Mouse (Mus musculus): ENCODE measurements around the gene Glb1. TPM values are rescaled to one million over a fixed set of nuclear protein-coding genes. Genes with fewer than 3 reads are reported as not detected.

The Glb1 gene
- polyA plus RNA-seq, 1 experiment from 2014 or later = 26.4 TPM

DNA sequence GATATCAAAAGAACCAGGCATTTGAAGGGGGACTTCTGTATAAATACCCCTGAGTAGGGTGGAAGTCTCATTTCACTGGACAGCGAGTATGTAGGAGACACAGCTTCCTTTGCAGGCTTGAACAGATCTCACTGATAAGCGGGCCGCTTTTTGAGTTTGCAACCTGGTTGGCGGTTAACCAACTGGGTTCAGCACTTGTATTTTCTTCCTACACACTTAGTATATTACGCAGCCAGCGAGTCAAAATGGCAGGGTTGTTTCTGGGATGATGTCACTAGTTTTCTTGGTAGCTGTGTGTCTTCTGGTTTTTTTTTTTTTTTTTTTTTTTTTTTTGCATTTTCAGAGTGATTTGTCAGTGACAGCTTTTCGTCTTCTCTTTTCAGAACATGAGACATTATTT, 20.9 kb downstream of the Glb1 start:
- Histone ChIP-seq H3K27me3 (replicated peaks; ENCODE audit: control insufficient read depth, insufficient read depth, low read length) (no peaks in the 10 kb centered on the region), H3K27ac (ENCODE audit: low read depth, low read length) (no peak overlapping the region), H3K4me1 (replicated peaks; ENCODE audit: control insufficient read depth, insufficient read depth, low read length) (no peaks in the 10 kb centered on the region), H3K4me3 (ENCODE audit: low read depth, low read length) (no peak overlapping the region), H3K36me3 (ENCODE audit: control insufficient read depth, insufficient read depth, low read length) (peaks cover 10% of the 10 kb centered on the region), H3K9ac (ENCODE audit: low read depth, low read length) (no peak overlapping the region), H3K4me2 (no peak overlapping the region), H3K9me3 (ENCODE audit: control insufficient read depth, low read length) (peaks cover 5% of the 10 kb centered on the region)
- DNase-seq (ENCODE audit: low spot score) = no peak
- WGBS = 80% methylated on average over 7 of the region's 7 CpGs
- no peak for ATAC-seq (replicated peaks; ENCODE audit: low FRiP score)

DNA sequence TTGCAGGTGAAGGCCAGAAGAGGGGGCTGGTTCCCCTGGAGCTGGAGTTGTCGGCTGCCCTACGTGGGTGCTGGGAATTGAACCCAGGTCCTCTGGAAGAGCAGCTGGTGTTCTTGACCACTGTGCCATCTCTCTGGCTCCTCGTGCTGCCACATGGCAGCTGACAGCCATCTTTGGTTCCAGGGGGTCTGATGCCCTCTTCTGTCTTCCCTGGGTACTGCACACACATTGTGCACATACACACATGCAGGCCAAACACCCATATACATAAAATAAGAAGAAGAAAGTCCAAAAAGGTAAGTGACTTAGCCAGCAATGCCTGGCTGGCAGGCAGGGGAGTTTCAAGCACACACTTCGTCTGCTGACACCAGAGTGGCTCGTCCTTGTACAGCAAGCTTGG, 24.7 kb downstream of the Glb1 start:
- H3K4me2 ChIP-seq = no peak overlapping the region
- no peak overlapping the region for H3K27ac ChIP-seq (ENCODE audit: low read depth, low read length)
- DNase-seq (ENCODE audit: low spot score) (no peak), ATAC-seq (replicated peaks; ENCODE audit: low FRiP score) (no peak)
- WGBS = 89% methylated on average over 5 of the region's 5 CpGs
- H3K9ac ChIP-seq (ENCODE audit: low read depth, low read length) = no peak overlapping the region
- peaks cover 10% of the 10 kb centered on the region for H3K36me3 ChIP-seq (ENCODE audit: control insufficient read depth, insufficient read depth, low read length)
- H3K9me3 ChIP-seq (ENCODE audit: control insufficient read depth, low read length) = peaks cover 5% of the 10 kb centered on the region
- no peak overlapping the region for H3K4me3 ChIP-seq (ENCODE audit: low read depth, low read length)
- peaks cover 3% of the 10 kb centered on the region; the same call in 1 of the 2 replicates for H3K4me1 ChIP-seq (replicated peaks; ENCODE audit: control insufficient read depth, insufficient read depth, low read length)
- no peaks in the 10 kb centered on the region for H3K27me3 ChIP-seq (replicated peaks; ENCODE audit: control insufficient read depth, insufficient read depth, low read length)

DNA sequence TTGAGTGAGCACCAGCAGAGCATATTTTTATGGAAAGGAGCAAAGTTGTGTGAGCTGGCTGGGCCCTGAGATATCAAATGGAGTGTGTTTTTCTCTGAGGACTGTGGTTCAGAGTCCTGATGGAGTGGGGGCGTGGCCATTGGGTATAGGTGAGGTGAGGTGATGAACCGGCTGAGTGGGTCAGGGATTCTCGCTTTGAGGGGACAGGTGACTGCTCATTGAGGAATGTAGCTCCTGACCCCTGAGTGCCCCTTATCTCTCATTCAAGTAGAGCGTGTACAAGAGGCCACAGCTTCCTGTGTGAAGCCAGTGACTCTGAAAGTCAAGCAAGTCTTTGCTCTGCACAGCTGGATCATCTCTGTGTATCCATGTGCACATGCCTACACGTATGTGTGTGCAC, 25.3 kb downstream of the Glb1 start:
- H3K4me3 ChIP-seq (ENCODE audit: low read depth, low read length) = no peak overlapping the region
- no peak overlapping the region for H3K9ac ChIP-seq (ENCODE audit: low read depth, low read length)
- WGBS = 78% methylated on average over 5 of the region's 5 CpGs
- DNase-seq (ENCODE audit: low spot score) (no peak), ATAC-seq (replicated peaks; ENCODE audit: low FRiP score) (no peak)
- peaks cover 10% of the 10 kb centered on the region for H3K36me3 ChIP-seq (ENCODE audit: control insufficient read depth, insufficient read depth, low read length)
- peaks cover 5% of the 10 kb centered on the region for H3K9me3 ChIP-seq (ENCODE audit: control insufficient read depth, low read length)
- H3K4me1 ChIP-seq (replicated peaks; ENCODE audit: control insufficient read depth, insufficient read depth, low read length) = peaks cover 3% of the 10 kb centered on the region; the same call in 1 of the 2 replicates
- no peak overlapping the region for H3K4me2 ChIP-seq
- no peak overlapping the region for H3K27ac ChIP-seq (ENCODE audit: low read depth, low read length)
- no peaks in the 10 kb centered on the region for H3K27me3 ChIP-seq (replicated peaks; ENCODE audit: control insufficient read depth, insufficient read depth, low read length)

DNA sequence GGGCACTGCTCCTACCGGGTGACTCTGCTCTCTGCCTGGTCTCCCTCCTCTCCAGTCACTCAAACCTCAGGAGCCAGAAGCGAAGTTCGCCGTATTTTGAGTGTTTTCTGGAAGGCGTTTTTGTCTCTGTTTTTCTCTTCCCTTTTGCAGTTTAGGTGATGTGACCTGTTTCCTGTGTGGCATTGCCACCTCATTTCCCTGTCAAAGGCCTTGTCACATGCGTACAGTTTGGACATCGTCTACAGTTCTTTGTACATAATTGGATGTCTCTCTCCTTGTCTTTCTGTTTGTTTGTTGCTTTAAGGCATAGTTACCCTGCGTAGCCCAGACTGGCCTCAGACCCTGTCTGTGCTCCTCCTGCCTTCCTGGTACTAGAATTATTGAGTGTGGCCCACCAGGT, 26.5 kb downstream of the Glb1 start:
- H3K27ac ChIP-seq (ENCODE audit: low read depth, low read length) = no peak overlapping the region
- ATAC-seq (replicated peaks; ENCODE audit: low FRiP score) = no peak
- no peak overlapping the region for H3K4me2 ChIP-seq
- no peak overlapping the region for H3K4me3 ChIP-seq (ENCODE audit: low read depth, low read length)
- H3K9ac ChIP-seq (ENCODE audit: low read depth, low read length) = no peak overlapping the region
- H3K36me3 ChIP-seq (ENCODE audit: control insufficient read depth, insufficient read depth, low read length) = peaks cover 10% of the 10 kb centered on the region
- H3K27me3 ChIP-seq (replicated peaks; ENCODE audit: control insufficient read depth, insufficient read depth, low read length) = no peaks in the 10 kb centered on the region
- peaks cover 5% of the 10 kb centered on the region for H3K9me3 ChIP-seq (ENCODE audit: control insufficient read depth, low read length)
- H3K4me1 ChIP-seq (replicated peaks; ENCODE audit: control insufficient read depth, insufficient read depth, low read length) = peaks cover 3% of the 10 kb centered on the region; the same call in 1 of the 2 replicates
- no peak for DNase-seq (ENCODE audit: low spot score)
- 91% methylated on average over 8 of the region's 8 CpGs for WGBS

DNA sequence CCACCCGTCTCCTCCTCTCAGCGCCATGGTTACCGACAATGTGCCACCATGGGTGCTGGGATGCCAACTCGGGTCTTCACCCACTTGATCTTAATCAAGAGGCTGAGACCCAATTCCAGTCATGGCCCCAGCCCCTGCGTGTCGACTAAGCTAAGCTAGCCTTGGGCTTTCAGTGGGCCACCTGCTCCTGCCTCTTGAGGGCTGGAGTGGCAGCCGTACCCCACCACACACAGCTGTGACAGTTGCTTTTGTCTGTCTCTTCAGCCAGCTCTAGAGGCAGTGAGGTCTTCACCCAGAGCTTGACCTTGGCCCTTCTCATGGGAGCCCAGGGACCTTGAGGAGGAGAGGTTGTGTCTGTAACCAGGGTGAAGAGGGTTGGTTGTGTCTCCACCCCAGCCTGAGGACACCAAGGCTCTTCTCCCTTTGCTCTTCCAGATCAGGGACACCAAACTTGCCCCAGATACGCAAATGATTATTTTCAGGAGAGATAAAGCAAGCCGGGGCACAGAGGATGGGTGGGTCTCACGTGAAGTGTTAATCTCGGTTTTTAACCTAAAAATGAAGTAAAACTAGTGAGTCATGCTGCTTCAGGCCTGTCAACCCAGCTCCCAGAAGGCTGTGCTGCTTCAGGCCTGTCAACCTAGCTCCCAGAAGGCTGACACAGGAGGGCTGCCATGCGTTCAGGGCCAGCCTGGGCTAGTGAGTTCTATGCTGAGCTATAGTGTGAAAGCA, 27.4 kb downstream of the Glb1 start:
- H3K9me3 ChIP-seq (ENCODE audit: control insufficient read depth, low read length) = peaks cover 5% of the 10 kb centered on the region
- H3K4me2 ChIP-seq = no peak overlapping the region
- peak; percentile 38 for ATAC-seq (replicated peaks; ENCODE audit: low FRiP score)
- peak overlapping the region; percentile 21; the same call in 1 of the 2 replicates for H3K27ac ChIP-seq (ENCODE audit: low read depth, low read length)
- H3K9ac ChIP-seq (ENCODE audit: low read depth, low read length) = no peak overlapping the region
- H3K4me1 ChIP-seq (replicated peaks; ENCODE audit: control insufficient read depth, insufficient read depth, low read length) = peaks cover 3% of the 10 kb centered on the region; the same call in 1 of the 2 replicates
- H3K4me3 ChIP-seq (ENCODE audit: low read depth, low read length) = no peak overlapping the region
- no peaks in the 10 kb centered on the region for H3K27me3 ChIP-seq (replicated peaks; ENCODE audit: control insufficient read depth, insufficient read depth, low read length)
- no peak for DNase-seq (ENCODE audit: low spot score)
- H3K36me3 ChIP-seq (ENCODE audit: control insufficient read depth, insufficient read depth, low read length) = peaks cover 10% of the 10 kb centered on the region
- 71% methylated on average over 12 of the region's 12 CpGs for WGBS

DNA sequence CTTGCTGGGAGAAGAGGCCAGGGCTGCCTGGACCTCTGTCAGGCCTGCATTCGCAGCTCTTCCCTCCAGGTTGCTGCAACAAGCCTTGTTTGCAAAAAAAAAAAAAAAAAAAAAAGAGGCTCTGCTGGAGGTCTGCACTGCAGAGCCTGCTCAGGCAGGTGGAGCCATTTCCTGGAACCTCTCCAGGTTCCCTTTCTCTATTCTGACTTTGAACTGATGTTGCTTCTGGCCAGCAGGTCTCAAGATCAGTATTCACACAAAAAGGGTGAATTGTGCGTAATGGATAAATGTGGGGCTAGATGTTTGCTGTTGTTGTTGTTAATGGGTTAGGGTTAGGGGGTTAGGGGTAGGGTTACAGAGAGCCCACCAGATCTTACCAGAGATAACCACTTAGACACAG, 34.8 kb downstream of the Glb1 start:
- DNase-seq (ENCODE audit: low spot score) (no peak), ATAC-seq (replicated peaks; ENCODE audit: low FRiP score) (no peak)
- H3K4me3 ChIP-seq (ENCODE audit: low read depth, low read length) = no peak overlapping the region
- no peak overlapping the region for H3K4me2 ChIP-seq
- no peaks in the 10 kb centered on the region; the same call in 1 of the 2 replicates for H3K36me3 ChIP-seq (ENCODE audit: control insufficient read depth, insufficient read depth, low read length)
- H3K9me3 ChIP-seq (ENCODE audit: control insufficient read depth, low read length) = no peaks in the 10 kb centered on the region
- 80% methylated on average over 2 of the region's 2 CpGs for WGBS
- no peak overlapping the region for H3K9ac ChIP-seq (ENCODE audit: low read depth, low read length)
- no peaks in the 10 kb centered on the region for H3K4me1 ChIP-seq (replicated peaks; ENCODE audit: control insufficient read depth, insufficient read depth, low read length)
- no peaks in the 10 kb centered on the region for H3K27me3 ChIP-seq (replicated peaks; ENCODE audit: control insufficient read depth, insufficient read depth, low read length)
- H3K27ac ChIP-seq (ENCODE audit: low read depth, low read length) = no peak overlapping the region

DNA sequence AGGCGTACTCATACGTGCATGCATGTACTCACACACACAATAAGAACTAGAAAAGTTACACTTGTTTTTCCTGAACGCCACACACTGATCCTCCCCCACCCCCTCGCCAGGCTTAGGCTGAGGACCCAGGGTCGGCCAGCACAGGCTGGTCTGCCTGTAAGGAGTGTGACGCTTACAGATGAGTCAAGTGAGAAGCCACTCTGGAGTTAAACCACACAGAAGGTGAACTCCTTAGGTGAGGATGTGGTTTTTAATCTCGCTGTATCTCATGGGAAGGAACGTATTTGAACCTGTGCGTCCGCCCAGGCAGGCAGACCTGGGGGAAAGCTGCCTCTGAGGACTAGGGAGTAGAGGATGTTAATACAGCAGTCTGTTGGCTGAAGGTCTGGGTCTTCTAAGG, 39.7 kb downstream of the Glb1 start:
- Histone ChIP-seq H3K27me3 (replicated peaks; ENCODE audit: control insufficient read depth, insufficient read depth, low read length) (no peaks in the 10 kb centered on the region), H3K9ac (ENCODE audit: low read depth, low read length) (no peak overlapping the region), H3K27ac (ENCODE audit: low read depth, low read length) (no peak overlapping the region), H3K9me3 (ENCODE audit: control insufficient read depth, low read length) (no peaks in the 10 kb centered on the region), H3K4me2 (no peak overlapping the region), H3K4me1 (replicated peaks; ENCODE audit: control insufficient read depth, insufficient read depth, low read length) (no peaks in the 10 kb centered on the region), H3K4me3 (ENCODE audit: low read depth, low read length) (no peak overlapping the region), H3K36me3 (ENCODE audit: control insufficient read depth, insufficient read depth, low read length) (no peaks in the 10 kb centered on the region)
- 78% methylated on average over 10 of the region's 10 CpGs for WGBS
- ATAC-seq (replicated peaks; ENCODE audit: low FRiP score) (no peak), DNase-seq (ENCODE audit: low spot score) (no peak)

DNA sequence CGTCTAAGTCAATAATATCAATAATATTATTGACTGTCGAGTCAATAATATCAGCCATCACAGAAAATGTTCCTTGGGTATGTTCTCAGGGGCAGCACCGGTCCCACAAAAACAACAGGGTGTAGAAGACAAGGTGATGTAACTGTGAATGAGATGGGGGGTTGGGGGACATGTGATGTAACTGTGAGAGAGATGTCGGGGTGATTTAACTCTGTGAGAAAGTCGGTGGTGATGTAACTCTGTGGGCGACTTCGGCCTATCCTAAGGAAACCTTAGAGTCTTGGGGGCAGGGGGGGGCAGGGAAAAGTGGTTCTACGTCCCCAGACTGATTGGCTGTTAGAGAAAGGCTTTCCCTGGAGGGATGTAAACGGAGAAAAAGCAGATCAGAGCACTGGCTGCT, 41.3 kb downstream of the Glb1 start:
- no peak for ATAC-seq (replicated peaks; ENCODE audit: low FRiP score)
- no peaks in the 10 kb centered on the region for H3K36me3 ChIP-seq (ENCODE audit: control insufficient read depth, insufficient read depth, low read length)
- DNase-seq (ENCODE audit: low spot score) = no peak
- H3K4me2 ChIP-seq = no peak overlapping the region
- no peak overlapping the region for H3K4me3 ChIP-seq (ENCODE audit: low read depth, low read length)
- 87% methylated on average over 9 of the region's 9 CpGs for WGBS
- no peaks in the 10 kb centered on the region for H3K27me3 ChIP-seq (replicated peaks; ENCODE audit: control insufficient read depth, insufficient read depth, low read length)
- H3K27ac ChIP-seq (ENCODE audit: low read depth, low read length) = no peak overlapping the region
- H3K4me1 ChIP-seq (replicated peaks; ENCODE audit: control insufficient read depth, insufficient read depth, low read length) = no peaks in the 10 kb centered on the region
- no peak overlapping the region for H3K9ac ChIP-seq (ENCODE audit: low read depth, low read length)
- H3K9me3 ChIP-seq (ENCODE audit: control insufficient read depth, low read length) = no peaks in the 10 kb centered on the region

DNA sequence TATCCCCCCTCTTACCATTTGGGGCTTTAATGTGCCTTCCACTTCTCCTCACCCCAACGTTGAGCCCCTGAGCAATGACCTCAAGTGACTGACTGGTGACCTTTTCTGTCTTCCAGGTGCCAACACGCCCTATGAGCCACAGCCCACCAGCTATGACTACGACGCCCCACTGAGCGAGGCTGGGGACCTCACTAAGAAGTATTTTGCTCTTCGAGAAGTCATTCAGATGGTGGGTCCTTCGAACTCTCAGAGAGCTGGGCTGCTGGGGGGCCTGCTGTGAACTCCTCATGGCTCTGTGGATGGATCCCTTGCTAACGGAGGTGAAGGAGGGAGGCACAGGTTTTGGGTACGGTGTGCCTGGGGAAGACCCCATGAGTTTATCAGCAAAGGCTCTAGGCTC, 42.0 kb downstream of the Glb1 start:
- H3K4me2 ChIP-seq = no peak overlapping the region
- 86% methylated on average over 9 of the region's 9 CpGs for WGBS
- H3K36me3 ChIP-seq (ENCODE audit: control insufficient read depth, insufficient read depth, low read length) = no peaks in the 10 kb centered on the region
- no peaks in the 10 kb centered on the region for H3K27me3 ChIP-seq (replicated peaks; ENCODE audit: control insufficient read depth, insufficient read depth, low read length)
- H3K27ac ChIP-seq (ENCODE audit: low read depth, low read length) = no peak overlapping the region
- no peak overlapping the region for H3K9ac ChIP-seq (ENCODE audit: low read depth, low read length)
- H3K4me1 ChIP-seq (replicated peaks; ENCODE audit: control insufficient read depth, insufficient read depth, low read length) = no peaks in the 10 kb centered on the region
- ATAC-seq (replicated peaks; ENCODE audit: low FRiP score) = no peak
- DNase-seq (ENCODE audit: low spot score) = no peak
- H3K9me3 ChIP-seq (ENCODE audit: control insufficient read depth, low read length) = no peaks in the 10 kb centered on the region
- H3K4me3 ChIP-seq (ENCODE audit: low read depth, low read length) = no peak overlapping the region
